Mouse (Mus musculus) heart, embryonic 15.5 days (tissue): Measurements from ENCODE around the gene Lipc. TPM values are rescaled to one million over a fixed set of nuclear protein-coding genes. Genes with fewer than 3 reads are reported as not detected.
A peak's percentile ranks its signal among the peaks of the same experiment; 100 is the strongest.

Experiments
- ATAC-seq: fragments of 200-750 bp; cut with Nextera tagmentation; replicated peaks from 2 replicates; pipeline ENCODE4 v1.8.0; 2017; ENCODE audit warnings: low read depth, moderate TSS enrichment; ENCODE audit not compliant: insufficient number of reproducible peaks, insufficient read depth, low FRiP score
- H3K27ac ChIP-seq: fragments of 300-500 bp; sonication (generic); 2 replicates; pipeline ENCODE4 v1.5.1; 2015; ENCODE audit warnings: mild to moderate bottlenecking, inconsistent platforms
- H3K27me3 ChIP-seq: fragments of 300-500 bp; sonication (generic); 2 replicates; pipeline ENCODE4 v1.6.1; 2015; ENCODE audit warnings: inconsistent platforms
- H3K36me3 ChIP-seq: fragments of 300-500 bp; sonication (generic); 2 replicates; pipeline ENCODE4 v1.6.1; 2015; ENCODE audit warnings: mild to moderate bottlenecking, inconsistent platforms
- H3K4me1 ChIP-seq: fragments of 300-500 bp; sonication (generic); replicated peaks from 2 replicates; pipeline ENCODE4 v1.6.1; 2015; ENCODE audit warnings: inconsistent platforms
- H3K4me2 ChIP-seq: fragments of 300-500 bp; sonication (generic); 2 replicates; pipeline ENCODE4 v1.6.1; 2015; ENCODE audit warnings: inconsistent platforms, mild to moderate bottlenecking, moderate library complexity
- H3K4me3 ChIP-seq: fragments of 300-500 bp; sonication (generic); 2 replicates; pipeline ENCODE4 v1.5.1; 2015; ENCODE audit warnings: mild to moderate bottlenecking, inconsistent platforms
- H3K9ac ChIP-seq: fragments of 300-500 bp; sonication (generic); 2 replicates; pipeline ENCODE4 v1.6.1; 2015; ENCODE audit warnings: mild to moderate bottlenecking, inconsistent platforms
- H3K9me3 ChIP-seq: fragments of 300-500 bp; sonication (generic); replicated peaks from 2 replicates; pipeline ENCODE4 v1.6.1; 2016; ENCODE audit warnings: inconsistent platforms
- WGBS: fragments of 180-500 bp; shearing (Covaris S2); methylation state at CpG from one replicate; pipeline ENCODE4 v1.1.7; 2015; ENCODE audit warnings: mixed read lengths; 5-methylcytosine and 5-hydroxymethylcytosine counted together
- polyA plus RNA-seq: library from polyadenylated mRNA; unstranded; fragments of >200 nt; fragmentation: Nextera tagmentation; extraction: Ambion mirVana; gene quantifications from 2 replicates; pipeline ENCODE4 v1.2.1, GENCODE M21; 2015

The Lipc gene
- polyA plus RNA-seq, 1 experiment from 2014 or later, result 0.23 TPM

DNA sequence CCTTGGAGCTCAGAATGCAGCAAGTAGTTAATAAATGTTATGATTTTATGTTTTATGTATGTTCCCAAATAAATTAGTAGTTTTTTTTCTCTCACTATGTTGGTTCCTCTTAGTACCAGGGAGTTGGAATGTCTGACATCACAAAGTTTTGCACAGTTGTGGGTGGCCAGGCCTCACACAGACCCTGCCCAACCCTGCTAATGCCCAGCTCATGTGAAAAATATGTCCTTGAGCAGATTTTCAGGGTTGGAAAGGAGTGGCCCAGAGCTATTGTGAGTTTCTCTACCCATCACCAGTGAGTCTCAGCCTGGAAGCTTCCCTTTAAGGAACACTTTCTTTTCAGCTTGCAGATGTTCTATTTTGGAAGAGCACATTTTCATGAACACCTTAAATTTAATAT, 24.3 kb downstream of the Lipc start:
- no peaks in the 10 kb centered on the region for H3K27me3 ChIP-seq
- no peak for ATAC-seq
- H3K9me3 ChIP-seq, result no peaks in the 10 kb centered on the region
- no peak overlapping the region for H3K4me3 ChIP-seq
- no peaks in the 10 kb centered on the region for H3K36me3 ChIP-seq
- H3K27ac ChIP-seq, result no peak overlapping the region
- no peak overlapping the region for H3K4me2 ChIP-seq
- no peak overlapping the region for H3K9ac ChIP-seq
- peaks cover 8% of the 10 kb centered on the region for H3K4me1 ChIP-seq

DNA sequence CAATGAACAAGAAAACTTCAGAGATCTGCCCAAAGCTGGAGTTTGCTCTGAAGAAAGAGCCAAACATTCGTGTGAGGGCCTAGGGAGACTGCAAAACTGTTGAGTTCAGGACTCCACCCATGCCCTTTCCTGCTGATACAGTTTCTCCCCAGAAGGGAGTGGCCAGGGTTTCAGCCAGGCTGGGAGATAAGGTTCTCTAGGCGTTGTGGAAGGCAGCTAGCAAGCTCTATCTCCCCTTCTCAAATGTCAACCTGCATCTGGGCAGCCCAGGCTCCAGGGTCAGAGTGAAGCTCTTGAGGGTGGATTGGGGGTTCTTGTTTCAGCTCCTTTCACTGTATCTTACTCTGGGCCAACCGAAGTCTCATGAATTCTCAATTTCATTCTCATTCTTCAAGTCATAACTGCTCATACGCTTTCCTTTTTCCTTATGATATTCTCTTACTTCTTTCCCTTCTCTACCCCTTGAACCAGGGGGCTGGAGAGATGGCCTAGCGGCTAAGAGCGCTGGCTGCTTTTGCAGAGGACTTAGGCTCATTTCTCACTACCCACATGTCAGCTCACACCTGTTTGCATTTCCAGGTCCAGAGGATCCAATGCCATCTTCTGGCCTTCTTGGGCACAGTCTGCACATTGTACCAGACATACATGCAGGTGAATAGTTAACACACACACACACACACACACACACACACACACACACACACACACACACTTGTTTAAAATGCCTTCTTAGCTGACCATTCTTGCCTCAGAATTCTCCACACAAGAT, 25.0 kb downstream of the Lipc start:
- H3K4me1 ChIP-seq, result peaks cover 14% of the 10 kb centered on the region
- no peaks in the 10 kb centered on the region for H3K9me3 ChIP-seq
- no peaks in the 10 kb centered on the region for H3K36me3 ChIP-seq
- H3K27me3 ChIP-seq, result no peaks in the 10 kb centered on the region
- no peak overlapping the region for H3K9ac ChIP-seq
- 47% methylated on average over 6 of the region's 6 CpGs for WGBS
- no peak overlapping the region for H3K4me2 ChIP-seq
- 0 out of 2 replicates have a peak overlapping the region, but pooled peaks have one; percentile 14 for H3K27ac ChIP-seq
- no peak overlapping the region for H3K4me3 ChIP-seq
- no peak; the same call in 1 of the 2 replicates for ATAC-seq

DNA sequence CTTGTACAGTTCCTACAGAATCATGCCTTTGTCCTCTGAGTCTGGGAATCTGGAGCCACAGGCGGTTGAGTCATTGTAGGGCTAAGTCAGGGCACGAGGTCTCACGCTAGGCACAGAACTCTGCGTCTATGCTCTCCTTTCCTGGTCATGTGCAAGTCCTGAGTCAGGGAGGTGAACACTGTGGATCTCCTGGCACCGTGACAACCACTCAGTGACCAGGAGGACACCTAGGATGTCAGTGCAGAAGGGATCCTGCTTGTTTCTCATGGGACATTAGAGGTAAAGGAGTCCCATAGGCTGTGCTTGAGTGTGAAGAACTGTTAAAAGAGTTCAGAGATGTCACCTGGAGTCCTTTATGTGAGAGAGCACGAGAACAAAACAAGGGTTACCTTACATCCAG, 26.8 kb downstream of the Lipc start:
- no peak for ATAC-seq
- Histone ChIP-seq H3K9me3 (no peaks in the 10 kb centered on the region), H3K36me3 (no peaks in the 10 kb centered on the region), H3K9ac (no peak overlapping the region), H3K4me2 (no peak overlapping the region), H3K4me1 (peaks cover 17% of the 10 kb centered on the region), H3K27ac (no peak overlapping the region), H3K4me3 (no peak overlapping the region), H3K27me3 (no peaks in the 10 kb centered on the region)
- 89% methylated on average over 6 of the region's 6 CpGs for WGBS

DNA sequence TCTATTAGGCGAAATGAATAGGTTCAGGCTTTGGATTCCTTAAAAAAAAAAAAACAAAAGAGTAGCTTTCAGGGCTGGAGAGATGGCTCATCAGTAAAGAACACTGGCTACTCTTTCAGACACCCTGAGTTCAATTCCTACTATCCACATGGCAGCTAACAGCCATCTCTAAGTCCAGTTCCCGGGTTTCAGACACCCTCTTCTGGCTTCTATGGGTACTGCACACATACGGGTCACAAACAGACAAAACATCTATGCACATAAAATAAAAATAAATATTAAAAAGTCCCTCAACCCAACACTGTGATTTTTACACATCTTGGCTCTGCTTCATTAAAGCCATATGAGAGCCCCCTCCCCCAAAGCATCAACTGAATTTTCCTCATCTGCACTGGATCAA, 27.3 kb downstream of the Lipc start:
- ATAC-seq, result no peak
- H3K9me3 ChIP-seq, result no peaks in the 10 kb centered on the region
- no peak overlapping the region for H3K9ac ChIP-seq
- WGBS, result 88% methylated on average over 3 of the region's 3 CpGs
- no peaks in the 10 kb centered on the region for H3K27me3 ChIP-seq
- H3K4me2 ChIP-seq, result no peak overlapping the region
- no peak overlapping the region for H3K4me3 ChIP-seq
- H3K4me1 ChIP-seq, result peaks cover 17% of the 10 kb centered on the region
- H3K27ac ChIP-seq, result no peak overlapping the region
- no peaks in the 10 kb centered on the region for H3K36me3 ChIP-seq

DNA sequence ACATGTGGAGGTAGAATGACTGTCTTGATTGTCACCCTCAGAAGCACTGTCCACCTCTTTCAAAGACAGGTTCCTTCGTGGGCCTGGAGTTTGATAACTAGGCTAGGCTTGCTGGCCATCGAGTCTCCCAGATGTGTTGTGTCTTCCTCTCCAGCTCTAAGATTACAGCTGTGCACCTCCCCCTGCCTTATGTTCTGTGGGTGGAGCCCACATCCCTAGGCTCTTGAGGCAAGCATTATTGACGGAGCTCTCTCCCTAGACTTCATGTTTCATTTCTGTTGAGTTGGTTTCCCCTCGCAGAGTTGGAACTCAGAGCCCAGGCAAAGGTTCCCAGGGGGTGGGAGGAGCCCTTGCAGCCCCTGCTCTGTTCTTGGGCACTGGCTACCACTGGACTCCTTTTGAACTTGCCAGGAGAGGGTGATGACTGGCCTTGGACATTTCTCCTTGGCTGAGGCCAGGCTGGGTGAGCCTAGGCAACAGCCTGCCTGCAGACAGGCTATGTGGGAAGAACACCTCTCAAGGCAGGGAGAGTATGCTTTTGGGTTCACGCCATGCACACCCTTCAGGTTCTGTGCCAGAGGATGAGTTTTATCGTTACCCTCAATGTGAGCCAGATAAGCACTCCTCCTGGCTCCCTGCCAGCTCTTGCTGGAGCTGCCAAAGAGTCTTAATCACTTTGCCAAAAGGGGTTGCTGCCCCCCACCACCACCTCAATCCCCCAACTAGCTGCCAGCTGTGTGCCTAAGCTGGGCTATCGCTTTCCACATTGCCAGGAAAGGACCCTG, 30.1 kb downstream of the Lipc start:
- Histone ChIP-seq H3K4me3 (no peak overlapping the region), H3K4me2 (no peak overlapping the region), H3K27ac (peak overlapping the region; percentile 28; the same call in 1 of the 2 replicates), H3K9ac (no peak overlapping the region), H3K36me3 (no peaks in the 10 kb centered on the region), H3K4me1 (peaks cover 15% of the 10 kb centered on the region), H3K27me3 (no peaks in the 10 kb centered on the region), H3K9me3 (no peaks in the 10 kb centered on the region)
- 31% methylated on average over 7 of the region's 7 CpGs for WGBS
- ATAC-seq, result 0 out of 2 replicates have a peak, but pooled peaks have one; percentile 56

DNA sequence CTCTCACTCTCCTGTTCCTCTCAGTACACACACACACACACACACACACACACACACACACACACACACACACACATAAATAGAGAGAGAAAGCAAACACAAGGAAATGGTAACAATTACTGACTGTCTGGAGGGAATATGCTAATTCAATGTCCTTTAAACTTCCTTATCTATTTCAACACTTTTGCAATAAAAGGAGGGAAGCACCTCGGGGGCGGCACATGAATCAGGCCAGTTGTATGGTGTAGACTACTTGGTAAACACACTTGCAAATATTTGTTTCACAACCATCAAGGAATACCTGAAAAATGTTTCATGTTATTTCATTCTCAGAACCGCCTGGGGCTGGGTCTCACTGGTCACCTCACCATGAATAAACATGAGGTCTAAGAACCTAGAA, 30.9 kb downstream of the Lipc start:
- no peak for ATAC-seq
- no peak overlapping the region for H3K4me2 ChIP-seq
- H3K9me3 ChIP-seq, result no peaks in the 10 kb centered on the region
- WGBS, result 61% methylated on average over 3 of the region's 3 CpGs
- H3K27me3 ChIP-seq, result no peaks in the 10 kb centered on the region
- no peak overlapping the region for H3K27ac ChIP-seq
- H3K4me3 ChIP-seq, result no peak overlapping the region
- H3K9ac ChIP-seq, result no peak overlapping the region
- peaks cover 9% of the 10 kb centered on the region for H3K4me1 ChIP-seq
- no peaks in the 10 kb centered on the region for H3K36me3 ChIP-seq

DNA sequence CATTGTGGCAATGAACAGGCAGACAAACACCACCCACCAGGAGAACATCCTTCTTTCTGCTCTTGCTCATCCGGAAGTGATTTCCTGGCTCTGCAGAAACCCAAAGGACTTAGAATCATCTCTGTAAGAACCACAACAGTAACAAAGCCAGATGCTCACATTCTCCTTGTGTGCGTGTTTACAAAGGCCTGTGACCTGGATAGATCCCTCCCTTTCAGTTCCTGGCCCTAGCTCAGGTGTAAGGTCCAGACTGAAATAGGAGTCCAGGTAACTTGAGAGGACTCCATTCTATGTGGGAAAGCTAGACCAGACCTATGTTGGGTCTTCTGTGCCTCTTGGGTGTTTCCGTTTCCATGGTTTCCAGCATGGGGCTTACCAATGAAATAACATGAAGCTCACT, 32.8 kb downstream of the Lipc start:
- Histone ChIP-seq H3K27me3 (no peaks in the 10 kb centered on the region), H3K9ac (no peak overlapping the region), H3K4me3 (no peak overlapping the region), H3K36me3 (no peaks in the 10 kb centered on the region), H3K4me1 (peaks cover 22% of the 10 kb centered on the region), H3K4me2 (no peak overlapping the region), H3K27ac (no peak overlapping the region), H3K9me3 (no peaks in the 10 kb centered on the region)
- ATAC-seq, result no peak
- 88% methylated on average over 3 of the region's 3 CpGs for WGBS

DNA sequence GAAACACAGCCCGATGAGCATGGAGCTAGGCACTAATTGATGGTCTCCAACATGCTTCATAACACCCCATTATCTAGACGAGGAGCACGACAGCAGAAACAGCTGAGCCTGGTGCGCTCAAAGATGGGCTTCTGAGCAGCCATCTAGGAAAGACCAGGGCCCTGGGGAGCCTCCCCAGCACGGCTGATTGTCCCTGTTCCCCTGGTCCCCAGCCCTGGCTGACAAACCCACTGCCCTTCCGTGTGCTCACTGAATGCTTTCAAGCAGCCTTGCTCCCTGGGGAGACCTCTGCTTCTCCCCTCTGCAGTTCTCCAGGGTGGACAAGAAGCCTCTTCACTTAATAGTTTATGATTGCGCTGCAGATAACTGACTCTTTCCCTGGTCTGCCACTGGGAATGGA, 35.5 kb downstream of the Lipc start:
- no peak overlapping the region for H3K27ac ChIP-seq
- H3K9ac ChIP-seq, result no peak overlapping the region
- H3K27me3 ChIP-seq, result no peaks in the 10 kb centered on the region; the same call in 1 of the 2 replicates
- H3K4me3 ChIP-seq, result no peak overlapping the region
- H3K9me3 ChIP-seq, result no peaks in the 10 kb centered on the region
- no peaks in the 10 kb centered on the region for H3K36me3 ChIP-seq
- H3K4me2 ChIP-seq, result no peak overlapping the region
- peaks cover 12% of the 10 kb centered on the region for H3K4me1 ChIP-seq
- WGBS, result 57% methylated on average over 7 of the region's 7 CpGs
- ATAC-seq, result no peak

DNA sequence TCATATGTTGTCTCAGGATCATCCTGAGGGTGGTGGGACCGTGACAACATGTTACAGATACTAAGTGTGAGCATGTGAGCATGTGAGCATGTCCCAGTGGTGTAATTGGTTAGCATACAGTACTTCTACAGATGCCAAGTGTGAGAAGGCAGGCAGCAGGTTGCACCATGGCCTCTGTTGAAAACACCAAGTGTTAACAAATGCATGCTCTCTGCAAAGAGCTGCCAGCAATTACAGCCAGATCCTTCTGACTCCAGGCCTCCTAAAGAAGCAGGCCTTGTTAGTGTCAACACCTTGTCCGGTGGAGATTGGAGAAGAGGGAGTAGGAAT, 36.7 kb downstream of the Lipc start:
- 53% methylated on average over 2 of the region's 2 CpGs for WGBS

DNA sequence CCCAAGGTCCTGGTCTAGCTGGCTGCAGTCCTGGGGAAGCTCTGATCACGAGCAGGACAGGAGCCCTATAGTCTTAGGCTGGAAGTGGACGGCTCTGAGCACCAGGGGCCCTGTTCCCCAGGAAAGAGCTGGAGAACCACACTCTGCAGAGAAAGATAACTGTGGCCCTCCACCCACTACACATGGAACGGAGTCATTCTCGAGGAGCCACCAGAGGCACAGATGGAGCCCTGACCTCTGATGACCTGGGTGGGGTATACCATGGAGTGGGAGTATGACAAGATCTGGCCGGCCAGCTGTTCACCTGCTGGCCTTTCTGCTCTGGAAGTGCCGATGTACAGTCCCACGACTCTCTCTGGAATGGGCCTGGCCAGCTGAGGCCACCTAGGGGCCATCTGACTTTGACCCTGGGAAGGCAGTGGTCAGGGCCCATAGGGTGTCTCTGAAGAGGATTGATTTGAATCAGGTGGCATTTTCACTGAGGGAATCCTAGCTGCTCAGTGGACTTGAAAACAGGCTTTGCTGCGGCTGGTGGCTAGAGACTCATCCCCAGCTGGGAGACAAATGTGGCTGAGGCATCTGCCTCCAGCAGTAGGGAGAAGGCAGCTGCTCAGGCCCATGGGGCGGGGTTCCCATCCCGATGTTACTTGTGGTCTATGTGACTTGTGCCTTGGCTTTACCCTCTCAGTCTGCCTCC, 37.2 kb downstream of the Lipc start:
- ATAC-seq, result no peak
- 47% methylated on average over 10 of the region's 10 CpGs for WGBS

More for the DNA sequence above, 36.7 kb downstream of the Lipc start:
- no peak for ATAC-seq
- H3K9ac ChIP-seq, result no peak overlapping the region
- peaks cover 12% of the 10 kb centered on the region for H3K4me1 ChIP-seq
- no peaks in the 10 kb centered on the region; the same call in 1 of the 2 replicates for H3K27me3 ChIP-seq
- H3K4me3 ChIP-seq, result no peak overlapping the region
- no peaks in the 10 kb centered on the region for H3K9me3 ChIP-seq
- no peak overlapping the region for H3K4me2 ChIP-seq
- no peak overlapping the region for H3K27ac ChIP-seq
- H3K36me3 ChIP-seq, result no peaks in the 10 kb centered on the region

DNA sequence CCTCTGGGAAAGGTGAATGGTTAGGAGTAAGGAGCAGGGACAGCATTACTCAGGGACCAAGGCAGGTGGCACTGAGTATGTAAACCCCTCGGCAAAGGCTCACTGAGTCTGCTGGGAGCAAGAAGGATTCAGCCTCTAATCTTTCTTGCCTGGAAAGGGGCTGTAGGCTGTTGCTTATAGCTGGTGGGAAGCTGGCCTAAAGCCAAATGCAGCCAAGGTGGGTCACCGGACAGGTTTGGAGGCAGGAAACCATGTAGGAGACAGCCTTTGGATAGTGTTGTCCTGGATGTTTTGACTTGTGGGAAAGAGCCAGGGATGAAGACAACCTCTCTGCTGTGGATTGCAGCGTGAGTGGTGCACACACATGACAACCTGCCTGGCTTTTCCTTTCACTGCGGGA, 40.9 kb downstream of the Lipc start:
- H3K4me1 ChIP-seq, result peaks cover 12% of the 10 kb centered on the region
- no peak for ATAC-seq
- no peaks in the 10 kb centered on the region for H3K9me3 ChIP-seq
- H3K27ac ChIP-seq, result no peak overlapping the region
- no peak overlapping the region for H3K4me3 ChIP-seq
- H3K27me3 ChIP-seq, result no peaks in the 10 kb centered on the region; the same call in 1 of the 2 replicates
- H3K36me3 ChIP-seq, result no peaks in the 10 kb centered on the region
- no peak overlapping the region for H3K9ac ChIP-seq
- WGBS, result 56% methylated on average over 4 of the region's 4 CpGs
- no peak overlapping the region for H3K4me2 ChIP-seq

More for the DNA sequence above, 37.2 kb downstream of the Lipc start:
- no peak overlapping the region for H3K4me2 ChIP-seq
- peaks cover 12% of the 10 kb centered on the region for H3K4me1 ChIP-seq
- H3K27me3 ChIP-seq, result no peaks in the 10 kb centered on the region; the same call in 1 of the 2 replicates
- H3K4me3 ChIP-seq, result no peak overlapping the region
- H3K36me3 ChIP-seq, result no peaks in the 10 kb centered on the region
- no peak overlapping the region for H3K9ac ChIP-seq
- no peaks in the 10 kb centered on the region for H3K9me3 ChIP-seq
- H3K27ac ChIP-seq, result no peak overlapping the region
